In genomic region chr10:94514091-94514505, GRCm38 (mm10) we compare ENCODE assay signal across 8 mouse cellular contexts.
DNase-seq lines count a peak whose midpoint lies in the region; ATAC-seq and TF ChIP-seq lines count a peak whose summit lies in the region.

No protein-coding gene starts in this region.

- WGBS in lung, postnatal 0 days = 4% methylated on average over 12 of the region's 12 CpGs
- WGBS in kidney, postnatal 0 days = 2% methylated on average over 12 of the region's 12 CpGs

- no peaks in the 10 kb centered on the region; the same call in 1 of the 2 replicates for H3K4me1 ChIP-seq in lung, postnatal 0 days (ENCODE audit: insufficient read depth, low read depth, low read length)
- peaks cover 11% of the 10 kb centered on the region for H3K4me1 ChIP-seq in embryonic fibroblast, embryonic 13.5 days (ENCODE audit: control insufficient read depth, insufficient read depth, low read length)
- H3K4me1 ChIP-seq in kidney, postnatal 0 days (replicated peaks; ENCODE audit: insufficient read depth, low read length) = no peaks in the 10 kb centered on the region

- no peak overlapping the region for H3K27ac ChIP-seq in lung, postnatal 0 days (ENCODE audit: low read length)
- H3K27ac ChIP-seq in embryonic fibroblast, embryonic 13.5 days (ENCODE audit: insufficient read depth, low read length) = peak overlapping the region; percentile 36; the same call in 1 of the 2 replicates
- peak overlapping the region; percentile 73 for H3K27ac ChIP-seq in kidney, postnatal 0 days

- intact Hi-C loops in left cerebral cortex, postnatal 4 days (cut with DNase I) = loop anchor here (10.0 kb wide), 1 partner anchor 89 kb away; no protein-coding TSS in a partner anchor

- H3K4me2 ChIP-seq in lung, postnatal 0 days (replicated peaks; ENCODE audit: low read depth, low read length) = peak overlapping the region; percentile 88
- H3K4me2 ChIP-seq in kidney, postnatal 0 days (ENCODE audit: low read length) = peak overlapping the region; percentile 90

- no peak overlapping the region for H3K9ac ChIP-seq in lung, postnatal 0 days (replicated peaks; ENCODE audit: low read depth)
- H3K9ac ChIP-seq in kidney, postnatal 0 days (ENCODE audit: low read depth, low read length) = peak overlapping the region; percentile 74; the same call in 1 of the 2 replicates

- no peaks in the 10 kb centered on the region for H3K36me3 ChIP-seq in lung, postnatal 0 days (ENCODE audit: insufficient read depth, low read length)
- H3K36me3 ChIP-seq in kidney, postnatal 0 days (ENCODE audit: insufficient read depth, low read length) = no peaks in the 10 kb centered on the region

- H3K9me3 ChIP-seq in lung, postnatal 0 days (ENCODE audit: low read length) = no peaks in the 10 kb centered on the region
- H3K9me3 ChIP-seq in kidney, postnatal 0 days (replicated peaks; ENCODE audit: low read length) = no peaks in the 10 kb centered on the region

- H3K27me3 ChIP-seq in lung, postnatal 0 days (replicated peaks; ENCODE audit: insufficient read depth, low read length) = no peaks in the 10 kb centered on the region
- no peaks in the 10 kb centered on the region for H3K27me3 ChIP-seq in kidney, postnatal 0 days (ENCODE audit: insufficient read depth, low read length)

- no peak for TF ChIP-seq CTCF in lung, postnatal 0 days (IDR thresholded peaks at IDR 0.05)
- no peak for TF ChIP-seq CTCF in embryonic fibroblast, embryonic 13.5 days (IDR thresholded peaks at IDR 0.05; ENCODE audit: borderline replicate concordance, insufficient read depth, low read length)
- no peak for TF ChIP-seq CTCF in kidney, postnatal 0 days (IDR thresholded peaks at IDR 0.05; ENCODE audit: low read depth)

- TF ChIP-seq EP300 in lung, postnatal 0 days (IDR thresholded peaks at IDR 0.05) = no peak

- ATAC-seq in lung, postnatal 0 days = peak; percentile 18
- ATAC-seq in kidney, postnatal 0 days (replicated peaks; ENCODE audit: low FRiP score, low read depth) = peak; percentile 41

- DNase-seq in lung, postnatal 0 days (ENCODE audit: low spot score) = peak; percentile 50
- DNase-seq in lung, postnatal 36 days = no peak
- no peak for DNase-seq in kidney, postnatal 0 days (ENCODE audit: low spot score)
- peak; percentile 70 for DNase-seq in retina, postnatal 1 day
- no peak for DNase-seq in urinary bladder, adult 2 months (ENCODE audit: low spot score)
- DNase-seq in left cerebral cortex, postnatal 4 days = no peak
- DNase-seq in cerebellum, adult 9-11 months = no peak

- peak overlapping the region; percentile 75 for H3K4me3 ChIP-seq in lung, postnatal 0 days (ENCODE audit: low read depth, low read length)
- peak overlapping the region; percentile 57 for H3K4me3 ChIP-seq in embryonic fibroblast, embryonic 13.5 days (ENCODE audit: insufficient read depth, low read length)
- peak overlapping the region; percentile 81 for H3K4me3 ChIP-seq in kidney, postnatal 0 days (replicated peaks; ENCODE audit: low read depth, low read length)

- no peak for TF ChIP-seq POLR2A in embryonic fibroblast, embryonic 13.5 days (IDR thresholded peaks at IDR 0.05; ENCODE audit: low read depth, low read length)

Comparison
In these comparisons a context has a peak if more than half of its experiments do, and no peak if none do; other contexts are left out.
1. DNase-seq: peak in lung, postnatal 0 days (single experiment) and retina, postnatal 1 day (single experiment); none in lung, postnatal 36 days (single experiment), kidney, postnatal 0 days (single experiment), urinary bladder, adult 2 months (single experiment), left cerebral cortex, postnatal 4 days (single experiment) and cerebellum, adult 9-11 months (single experiment).
2. Peak in every context shown above with its lines, with median percentiles within 50 percentile points of each other: H3K4me3 ChIP-seq.